Mouse (Mus musculus) telencephalon, adult 2 months (tissue): ENCODE measurements around the gene Trmt6.

Experiments used
- DNase-seq: peaks from one replicate; pipeline ENCODE4 v3.0.0-alpha.2; 2011; ENCODE audit warnings: low read depth, low spot score

Gene Trmt6

GRCm38 (mm10) chr2:132815608-132816314, at the start of gene Trmt6, which contains the start of gene Mcm8:
Gene Trmt6 (minus strand): TSS chr2:132816055.
Gene Mcm8 (plus strand): TSS chr2:132816141.
- peak; percentile 98 for DNase-seq

GRCm38 (mm10) chr2:132863325-132863724, 47.5 kb upstream of the Trmt6 start:
- DNase-seq: no peak

- no peak for DNase-seq
Observed at GRCm38 (mm10) chr2:132861456-132861855, 45.6 kb upstream of the Trmt6 start.

- DNase-seq: no peak
Observed at GRCm38 (mm10) chr2:132860435-132860834, 44.6 kb upstream of the Trmt6 start.

GRCm38 (mm10) chr2:132856333-132856732, 40.5 kb upstream of the Trmt6 start:
- no peak for DNase-seq

GRCm38 (mm10) chr2:132853051-132853450, 37.2 kb upstream of the Trmt6 start:
- no peak for DNase-seq

GRCm38 (mm10) chr2:132849141-132849540, 33.3 kb upstream of the Trmt6 start:
- DNase-seq: no peak

GRCm38 (mm10) chr2:132848361-132848760, 32.5 kb upstream of the Trmt6 start:
- no peak for DNase-seq

- DNase-seq: no peak
Observed at GRCm38 (mm10) chr2:132847581-132847980, 31.7 kb upstream of the Trmt6 start.

GRCm38 (mm10) chr2:132846407-132847358, 30.8 kb upstream of the Trmt6 start, which contains the start of gene Crls1:
Gene Crls1 (plus strand): TSS chr2:132846666.
- peak; percentile 88 for DNase-seq

GRCm38 (mm10) chr2:132841071-132841470, 25.2 kb upstream of the Trmt6 start:
- DNase-seq: no peak

GRCm38 (mm10) chr2:132802976-132803375, 12.9 kb downstream of the Trmt6 start:
- DNase-seq: no peak

GRCm38 (mm10) chr2:132794204-132794586, 21.7 kb downstream of the Trmt6 start:
- DNase-seq: no peak

- DNase-seq: no peak
Observed at GRCm38 (mm10) chr2:132793441-132794203, 22.2 kb downstream of the Trmt6 start.

- no peak for DNase-seq
Observed at GRCm38 (mm10) chr2:132784039-132784438, 31.8 kb downstream of the Trmt6 start.

GRCm38 (mm10) chr2:132781439-132782068, 34.3 kb downstream of the Trmt6 start:
- peak; percentile 70 for DNase-seq

GRCm38 (mm10) chr2:132780978-132781377, 34.9 kb downstream of the Trmt6 start, which contains the start of gene Chgb:
Gene Chgb (plus strand): TSS chr2:132781278.
- no peak for DNase-seq

- no peak for DNase-seq
Observed at GRCm38 (mm10) chr2:132770822-132771221, 45.0 kb downstream of the Trmt6 start.

GRCm38 (mm10) chr2:132757911-132758310, 57.9 kb downstream of the Trmt6 start:
- peak; percentile 92 for DNase-seq
